Mouse (Mus musculus) ovary, adult 2 months (tissue): ENCODE results near the gene Bckdha. TPM values are rescaled to one million over a fixed set of nuclear protein-coding genes. Genes with fewer than 3 reads are reported as not detected.

Source experiments
- polyA plus RNA-seq: library from polyadenylated mRNA; depleted of rRNA; stranded (reverse); fragments of >200 nt; gene quantifications from 2 replicates; pipeline ENCODE4 v1.2.3, GENCODE M21; 2012; rRNA removed

Bckdha gene
- polyA plus RNA-seq, result 255 and 263 TPM in 2 replicates

GRCm38 (mm10) chr7:25658657-25659472, at the start of gene Bckdha, which contains the start of gene Exosc5:
TSS of gene Bckdha (minus strand) at chr7:25658981.
TSS of gene Exosc5 (plus strand) at chr7:25659164.

GRCm38 (mm10) chr7:25686680-25687531, 28.1 kb upstream of the Bckdha start, which contains the start of gene Tgfb1:
TSS of gene Tgfb1 (plus strand) at chr7:25687002.

GRCm38 (mm10) chr7:25680514-25681258, 21.9 kb upstream of the Bckdha start, which contains the start of gene B9d2:
TSS of gene B9d2 (plus strand) at chr7:25680780.

GRCm38 (mm10) chr7:25674719-25675300, 16.0 kb upstream of the Bckdha start, which contains the start of gene Tmem91:
TSS of gene Tmem91 (minus strand) at chr7:25675166.

GRCm38 (mm10) chr7:25626509-25627430, 32.0 kb downstream of the Bckdha start, which contains the start of gene B3gnt8:
TSS of gene B3gnt8 (plus strand) at chr7:25626654.

GRCm38 (mm10) chr7:25618865-25619721, 39.7 kb downstream of the Bckdha start, which contains the start of gene Dmac2:
TSS of gene Dmac2 (plus strand) at chr7:25619414.

GRCm38 (mm10) chr7:25615706-25616011, 43.1 kb downstream of the Bckdha start, which contains the start of gene Erich4:
TSS of gene Erich4 (minus strand) at chr7:25615892.

Other genes with a start within 250 kb of the Bckdha start
- 7.7 and 9.4 TPM in 2 replicates for gene Cxcl17, start 246.1 kb downstream of the Bckdha start, polyA plus RNA-seq
- 7.2 and 8.8 TPM in 2 replicates for gene Ceacam1, start 181.4 kb downstream of the Bckdha start, polyA plus RNA-seq
- 0.03 TPM in 1 of 2 replicates, not detected in the other for gene Ceacam2, start 119.1 kb downstream of the Bckdha start, polyA plus RNA-seq
- gene Erich4, start 43.1 kb downstream of the Bckdha start, polyA plus RNA-seq, result not detected in 2 replicates
- 51.2 and 60.0 TPM in 2 replicates for gene Dmac2, start 39.6 kb downstream of the Bckdha start, polyA plus RNA-seq
- 25.7 and 33.2 TPM in 2 replicates for gene B3gnt8, start 32.3 kb downstream of the Bckdha start, polyA plus RNA-seq
- gene Exosc5, start 183 bp upstream of the Bckdha start, polyA plus RNA-seq, result 97.4 and 109 TPM in 2 replicates
- gene Tmem91, start 16.2 kb upstream of the Bckdha start, polyA plus RNA-seq, result 0.86 and 1.2 TPM in 2 replicates
- gene B9d2, start 21.8 kb upstream of the Bckdha start, polyA plus RNA-seq, result 99.9 and 100 TPM in 2 replicates
- gene Tgfb1, start 28.0 kb upstream of the Bckdha start, polyA plus RNA-seq, result 48.5 and 56.7 TPM in 2 replicates
- 117 and 135 TPM in 2 replicates for gene Ccdc97, start 60.1 kb upstream of the Bckdha start, polyA plus RNA-seq
- gene Hnrnpul1, start 95.8 kb upstream of the Bckdha start, polyA plus RNA-seq, result 58.3 and 68.0 TPM in 2 replicates
- gene Axl, start 129.7 kb upstream of the Bckdha start, polyA plus RNA-seq, result 164 TPM in 2 replicates
- 62.2 and 102 TPM in 2 replicates for gene Cyp2s1, start 157.9 kb upstream of the Bckdha start, polyA plus RNA-seq
- gene Cyp2b10, start 238.6 kb upstream of the Bckdha start, polyA plus RNA-seq, result 3.0 and 3.1 TPM in 2 replicates